Mouse (Mus musculus) testis, adult 2 months (tissue): ENCODE results near the gene Pxdn.

Source experiments
- CTCF ChIP-seq: fragments of 200-500 bp; IDR thresholded peaks from 2 replicates; pipeline ENCODE4 v1.5.1; 2012; ENCODE audit warnings: low read depth, mild to moderate bottlenecking, inconsistent platforms, low read length, moderate library complexity; ENCODE audit not compliant: control insufficient read depth, insufficient read depth, insufficient replicate concordance
- POLR2A ChIP-seq: fragments of 200-500 bp; IDR thresholded peaks from 2 replicates; pipeline ENCODE4 v1.6.1; 2012; ENCODE audit warnings: low read depth, mild to moderate bottlenecking, inconsistent platforms, low read length, moderate library complexity; ENCODE audit not compliant: control insufficient read depth

DNA sequence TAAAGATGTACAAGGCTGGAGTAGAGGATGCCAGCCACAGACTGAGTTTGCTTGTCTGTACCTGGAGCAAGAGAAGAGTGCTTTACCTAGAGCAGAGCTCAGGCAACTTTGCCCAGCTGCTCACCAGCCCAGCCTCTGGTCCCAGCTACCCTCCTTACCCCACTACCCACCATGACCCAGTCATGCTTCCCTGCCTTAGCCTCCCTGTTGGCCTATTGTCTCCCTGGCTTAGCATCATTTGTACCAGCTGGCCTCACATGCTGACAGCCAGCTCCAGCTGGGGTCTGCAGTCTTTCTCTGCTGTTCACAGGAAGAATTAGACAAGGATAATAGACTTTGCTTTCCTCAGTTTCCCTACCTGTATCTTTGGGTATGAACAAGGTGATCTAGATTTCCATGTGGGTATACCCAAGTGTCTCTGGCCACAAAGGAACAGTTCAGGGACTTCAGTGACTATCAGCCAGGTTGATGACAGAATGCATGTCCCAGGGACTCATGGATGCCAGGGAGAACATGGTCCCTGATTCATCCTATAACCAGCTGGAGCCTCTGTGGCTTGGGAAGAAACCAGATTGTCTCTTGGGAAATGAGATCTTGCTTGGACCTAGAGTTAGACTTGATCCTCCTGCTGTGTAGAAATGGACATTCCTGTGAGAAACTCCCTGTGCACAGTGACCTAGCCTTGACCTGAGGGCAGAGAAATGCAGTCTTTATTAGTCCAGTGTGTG is 98.6 kb downstream of the Pxdn start:
- TF ChIP-seq POLR2A: no peak
- TF ChIP-seq CTCF: no peak
